Mouse (Mus musculus): Measurements from ENCODE around the gene Shb. TPM values are rescaled to one million over a fixed set of nuclear protein-coding genes. Genes with fewer than 3 reads are reported as not detected.
"Not testable (repeated sequence)": the region's sequence is repeated elsewhere in the genome, so short reads cannot be mapped to it uniquely, and the experiment has no call there.

The Shb gene
- total RNA-seq, 1 experiment from 2014 or later, result 1.0 TPM

GRCm38 (mm10) chr4:45392994-45393393, 139.3 kb downstream of the Shb start:
- no peak for ATAC-seq (replicated peaks; ENCODE audit: insufficient number of reproducible peaks, low FRiP score, low TSS enrichment, poor library complexity, severe bottlenecking)

GRCm38 (mm10) chr4:45392572-45392971, 139.7 kb downstream of the Shb start:
- ATAC-seq (replicated peaks; ENCODE audit: insufficient number of reproducible peaks, low FRiP score, low TSS enrichment, poor library complexity, severe bottlenecking), result no peak

GRCm38 (mm10) chr4:45392099-45392498, 140.2 kb downstream of the Shb start:
- no peak for ATAC-seq (replicated peaks; ENCODE audit: insufficient number of reproducible peaks, low FRiP score, low TSS enrichment, poor library complexity, severe bottlenecking)

GRCm38 (mm10) chr4:45387296-45387695, 145.0 kb downstream of the Shb start:
- ATAC-seq (replicated peaks; ENCODE audit: insufficient number of reproducible peaks, low FRiP score, low TSS enrichment, poor library complexity, severe bottlenecking), result not testable (repeated sequence)

- ATAC-seq (replicated peaks; ENCODE audit: insufficient number of reproducible peaks, low FRiP score, low TSS enrichment, poor library complexity, severe bottlenecking), result not testable (repeated sequence)
Observed at GRCm38 (mm10) chr4:45382133-45382532, 150.1 kb downstream of the Shb start.

GRCm38 (mm10) chr4:45380903-45381580, 151.2 kb downstream of the Shb start:
- not testable (repeated sequence) for ATAC-seq (replicated peaks; ENCODE audit: insufficient number of reproducible peaks, low FRiP score, low TSS enrichment, poor library complexity, severe bottlenecking)

GRCm38 (mm10) chr4:45376573-45376972, 155.7 kb downstream of the Shb start:
- no peak for ATAC-seq (replicated peaks; ENCODE audit: insufficient number of reproducible peaks, low FRiP score, low TSS enrichment, poor library complexity, severe bottlenecking)

GRCm38 (mm10) chr4:45374879-45375278, 157.4 kb downstream of the Shb start:
- no peak for ATAC-seq (replicated peaks; ENCODE audit: insufficient number of reproducible peaks, low FRiP score, low TSS enrichment, poor library complexity, severe bottlenecking)

Other genes with a start within 250 kb of the Shb start
- gene Trmt10b, start 235.3 kb downstream of the Shb start, total RNA-seq (2017), result 17.1 to 19.6 TPM (median 18.9 TPM) in 3 replicates
- 12.7 to 17.0 TPM (median 12.9 TPM) in 3 replicates for gene Dcaf10, start 190.4 kb downstream of the Shb start, total RNA-seq (2017)
- 117 to 178 TPM (median 123 TPM) in 3 replicates for gene Exosc3, start 189.7 kb downstream of the Shb start, total RNA-seq (2017)
- gene Slc25a51, start 123.7 kb downstream of the Shb start, total RNA-seq (2017), result 43.4 to 47.8 TPM (median 44.2 TPM) in 3 replicates

Data from monocyte, adult 5-6 weeks (primary cell).